Mouse (Mus musculus): ENCODE data around the gene Rnf121.
"Not testable (repeated sequence)": the region's sequence is repeated elsewhere in the genome, so short reads cannot be mapped to it uniquely, and the experiment has no call there.

Rnf121 gene

DNA sequence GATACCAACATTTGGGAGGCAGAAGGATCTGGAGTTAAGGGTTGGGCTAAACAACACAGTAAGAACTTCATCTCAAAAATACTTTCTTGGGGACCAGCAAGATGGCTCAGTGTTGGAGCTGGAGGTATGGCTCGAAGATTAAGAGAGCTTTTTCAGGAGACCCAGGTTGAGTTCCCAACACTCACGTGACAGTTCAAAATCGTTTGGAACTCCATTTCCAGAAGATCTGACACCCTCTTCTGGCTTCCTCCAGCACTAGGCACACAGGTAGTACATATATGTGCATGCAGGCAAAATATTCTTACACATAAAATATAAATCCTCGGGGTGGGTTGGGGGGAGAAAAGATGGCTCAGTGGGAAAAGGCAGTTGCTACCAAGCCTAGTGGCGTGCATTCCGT is 1.1 kb upstream of the Rnf121 start:
- in situ Hi-C loops (cut with MboI, MseI) = no loop called here

DNA sequence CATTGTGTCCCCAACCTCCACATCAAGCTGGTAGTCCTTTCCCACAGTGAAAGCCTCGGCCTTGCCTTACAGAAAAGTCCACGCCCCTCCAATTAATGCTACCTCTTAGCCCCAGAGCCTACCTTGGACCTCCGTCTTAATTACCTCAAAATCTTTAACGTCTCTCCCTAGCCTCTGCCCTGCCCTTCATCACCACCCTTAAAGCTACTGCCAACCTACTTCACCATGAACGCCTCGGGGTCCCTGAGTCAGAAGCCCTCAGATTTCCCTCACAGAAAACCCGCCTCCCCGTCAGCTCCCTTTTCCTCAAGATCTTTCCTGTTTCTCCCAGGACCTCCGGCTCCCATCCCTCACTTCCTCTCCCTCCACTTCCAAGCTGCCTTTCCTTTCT is 619 bp downstream of the Rnf121 start:
- in situ Hi-C loops (cut with MboI, MseI) = no loop called here

DNA sequence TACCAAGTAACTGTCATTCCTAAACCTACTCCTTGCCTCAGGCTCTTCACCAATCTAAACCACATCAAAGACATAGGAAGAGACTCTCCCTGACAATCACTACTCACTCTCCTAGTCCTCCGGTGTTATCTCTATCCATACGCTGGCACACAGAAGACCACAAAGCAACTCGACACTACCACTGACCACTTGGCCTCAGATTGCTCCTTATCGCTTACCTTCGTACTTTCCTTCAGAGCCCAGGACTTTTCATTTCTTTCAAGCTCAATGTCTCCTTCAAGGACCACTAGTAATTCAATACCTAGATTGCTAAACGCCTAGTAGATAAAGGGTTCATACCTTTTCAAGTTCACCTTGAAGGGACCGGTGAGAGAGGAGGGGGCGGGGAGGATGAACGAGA is 1.4 kb downstream of the Rnf121 start:
- in situ Hi-C loops (cut with MboI, MseI) = no loop called here

DNA sequence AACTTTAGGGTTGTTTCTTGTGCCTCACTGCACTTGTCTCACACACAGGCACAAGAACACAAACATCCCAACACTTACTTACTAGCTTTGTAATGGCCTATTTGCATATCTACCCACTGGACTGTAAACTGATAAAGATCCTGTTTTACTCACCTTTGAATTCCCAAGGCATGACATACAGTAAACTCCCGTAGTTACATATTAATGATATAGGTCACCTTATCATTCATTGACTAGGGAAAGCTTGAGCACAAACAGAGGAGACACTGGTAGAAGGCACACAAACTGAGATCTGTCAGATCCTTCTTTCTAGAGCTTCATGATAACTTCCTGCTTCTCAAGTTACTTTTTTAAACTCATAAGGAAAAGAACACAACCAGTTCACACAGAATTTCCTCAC is 3.1 kb downstream of the Rnf121 start:
- in situ Hi-C loops (cut with MboI, MseI) = no loop called here

DNA sequence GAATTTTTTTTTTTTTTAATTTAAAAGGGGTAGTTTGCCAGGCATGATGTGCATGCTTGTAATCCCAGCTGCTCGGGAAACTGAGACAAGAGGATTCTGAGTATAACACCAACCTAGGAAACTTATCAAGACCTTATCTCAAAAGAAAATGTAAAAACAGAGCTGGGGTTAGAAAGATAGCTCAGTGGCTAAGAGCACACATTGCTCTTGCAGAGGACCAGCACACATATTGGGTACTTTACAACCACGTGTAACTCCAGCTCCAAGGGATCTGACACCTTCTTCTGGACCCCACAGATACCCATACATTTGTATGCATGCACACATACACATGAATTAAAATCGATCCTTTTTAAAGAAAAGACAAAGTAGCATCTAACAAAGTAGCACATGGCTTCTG is 3.9 kb downstream of the Rnf121 start:
- in situ Hi-C loops (cut with MboI, MseI) = no loop called here

DNA sequence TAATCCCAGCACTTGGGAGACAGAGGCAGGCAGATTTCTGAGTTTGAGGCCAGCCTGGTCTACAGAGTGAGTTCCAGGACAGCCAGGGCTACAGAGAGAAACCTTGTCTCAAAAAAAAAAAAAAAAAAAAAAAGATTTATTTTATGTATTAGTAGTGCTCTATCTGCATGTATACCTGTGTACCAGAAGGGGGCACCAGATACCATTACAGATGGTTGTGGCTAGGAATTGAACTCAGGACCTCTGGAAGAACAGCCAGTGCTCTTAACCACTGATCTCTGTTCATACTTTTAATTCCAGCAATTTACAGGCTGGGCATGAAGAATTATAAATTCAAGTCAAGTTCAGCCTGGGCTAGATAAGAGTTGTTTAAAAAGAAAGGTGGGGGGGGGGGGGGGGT is 16.7 kb downstream of the Rnf121 start:
- in situ Hi-C loops (cut with MboI, MseI) = not testable (repeated sequence)

DNA sequence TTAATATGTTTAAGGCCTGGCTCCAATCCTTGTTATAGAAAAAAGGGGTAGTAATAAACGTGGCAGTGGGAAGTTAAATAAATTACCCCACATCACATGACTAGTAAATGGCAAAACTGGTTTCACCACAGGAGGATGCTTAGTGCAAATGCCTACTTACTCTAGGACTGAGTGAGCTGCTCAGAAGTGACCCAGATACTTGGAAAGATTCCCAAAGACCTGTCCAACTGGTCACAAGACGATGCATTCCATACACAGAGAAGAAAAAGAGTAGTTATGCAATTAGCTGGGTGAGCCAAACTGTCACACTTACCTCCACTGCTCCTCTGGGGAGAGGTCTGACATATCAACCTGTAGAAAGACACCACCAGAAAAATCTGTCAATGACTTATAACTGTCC is 23.0 kb downstream of the Rnf121 start:
- in situ Hi-C loops (cut with MboI, MseI) = no loop called here

DNA sequence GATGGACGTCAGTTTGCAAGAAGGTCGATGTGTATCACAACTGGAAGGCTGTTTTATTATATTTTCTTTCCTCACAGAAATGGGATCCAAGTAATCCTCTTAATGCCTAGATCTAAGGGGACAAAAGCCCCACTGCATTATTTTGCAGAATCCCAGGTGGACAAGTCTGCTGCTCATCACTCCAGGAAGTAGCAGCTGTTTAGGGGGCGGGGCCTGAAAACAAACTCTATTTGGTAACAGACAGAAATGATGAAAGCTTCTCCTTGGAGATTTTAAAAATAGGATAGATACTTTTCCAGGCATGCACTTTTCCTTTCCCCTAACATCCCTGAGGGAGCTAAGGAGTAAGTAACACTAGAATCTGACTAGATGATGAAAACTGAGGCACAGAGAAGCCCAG is 28.0 kb downstream of the Rnf121 start:
- in situ Hi-C loops (cut with MboI, MseI) = no loop called here

DNA sequence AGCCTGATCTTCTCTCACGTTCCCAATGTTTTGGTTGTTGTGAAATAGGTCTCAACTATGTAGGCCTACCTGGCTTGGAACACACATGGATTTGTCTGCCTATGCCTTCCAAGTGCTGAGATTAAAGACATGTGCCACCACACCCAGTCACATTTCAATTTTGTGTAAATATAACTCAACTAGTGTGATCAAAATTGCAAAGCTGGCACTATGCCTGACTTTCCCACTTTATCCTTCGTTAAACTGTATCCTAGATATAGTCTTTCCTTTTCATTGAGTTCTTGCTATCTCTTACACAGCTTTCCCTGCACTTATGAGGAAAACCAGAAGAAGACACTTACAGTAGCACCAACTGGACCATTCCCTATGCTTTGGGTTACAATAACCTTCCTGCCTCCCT is 29.7 kb downstream of the Rnf121 start:
- in situ Hi-C loops (cut with MboI, MseI) = no loop called here

DNA sequence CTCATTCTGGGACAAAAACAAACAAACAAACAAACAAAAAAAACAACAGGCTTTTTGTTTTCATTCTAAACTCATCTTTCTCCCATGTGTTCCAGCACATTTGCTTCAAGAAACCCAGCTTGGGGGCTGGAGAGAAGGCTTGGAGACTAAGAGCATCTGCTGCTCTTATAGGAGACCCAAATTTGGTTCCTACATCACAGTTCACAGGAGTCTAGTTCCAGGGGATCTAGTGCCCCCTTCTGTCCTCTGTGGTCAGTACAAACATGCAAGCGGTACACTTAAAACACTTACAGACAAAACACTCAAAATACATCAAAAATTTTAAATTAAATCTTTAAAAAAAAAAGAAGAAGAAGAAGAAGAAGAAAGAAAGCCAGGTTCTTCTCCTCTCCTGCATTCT is 30.4 kb downstream of the Rnf121 start:
- in situ Hi-C loops (cut with MboI, MseI) = no loop called here

DNA sequence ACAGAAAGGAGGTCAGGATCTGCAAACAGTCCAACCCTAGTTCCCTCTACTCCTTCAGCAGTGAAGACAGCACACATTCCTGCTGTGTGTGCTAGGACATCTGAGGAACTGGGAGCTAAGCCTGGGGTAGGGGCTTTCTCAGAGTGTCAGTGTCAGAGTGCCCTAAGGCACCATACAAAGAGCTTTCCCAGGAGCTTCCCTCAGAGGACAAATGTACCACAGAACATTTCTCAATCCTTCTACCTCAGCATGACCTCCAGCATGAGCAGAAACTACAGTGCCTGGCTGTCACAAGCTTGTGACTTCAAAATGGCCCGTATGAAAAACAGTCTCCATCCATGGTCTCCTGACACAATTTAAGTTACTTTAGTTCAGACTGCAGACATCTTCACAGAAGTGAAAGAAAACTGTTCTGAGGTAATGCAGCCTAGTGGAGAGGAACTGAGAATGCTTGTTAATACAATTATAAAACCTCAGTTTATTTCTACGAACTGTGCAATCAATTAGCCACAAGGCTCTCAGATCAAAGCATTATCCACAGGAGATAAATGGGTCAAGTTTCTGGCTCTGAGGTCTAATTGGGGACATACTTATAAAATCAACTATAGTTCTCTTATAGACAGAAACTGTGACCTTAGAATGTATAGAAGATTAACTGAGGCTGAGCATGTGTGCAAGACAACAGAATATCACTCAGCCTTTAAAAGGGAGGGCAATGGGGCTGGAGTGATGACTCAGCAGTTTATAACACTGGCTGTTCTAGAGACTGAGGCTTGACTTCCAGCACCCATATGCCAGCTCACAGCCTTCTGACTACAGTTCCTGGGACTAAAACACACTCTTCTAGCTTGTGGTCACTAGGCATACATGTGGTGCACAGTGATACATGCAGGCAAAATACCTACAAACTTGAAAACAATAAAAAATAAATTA is 39.8 kb downstream of the Rnf121 start:
- in situ Hi-C loops (cut with MboI, MseI) = no loop called here

DNA sequence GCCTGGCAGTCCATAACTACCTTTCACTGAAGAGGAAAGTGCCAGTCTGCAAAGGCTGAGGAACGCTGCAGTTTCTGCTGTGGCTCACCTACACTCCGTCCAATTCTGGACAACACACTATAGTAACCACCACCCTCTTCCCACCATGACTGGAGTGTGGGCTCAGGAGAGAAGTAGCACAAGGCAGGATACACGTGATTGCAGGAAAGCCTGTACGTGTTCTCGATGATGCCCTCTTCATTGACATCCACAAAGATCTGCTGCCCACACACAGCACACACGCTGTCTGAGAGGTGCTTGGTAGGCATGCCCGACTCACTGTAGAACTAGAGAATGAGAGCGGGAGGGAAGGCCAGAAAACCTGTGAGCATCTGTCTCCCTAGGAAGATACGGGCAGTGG is 41.4 kb downstream of the Rnf121 start:
- in situ Hi-C loops (cut with MboI, MseI) = no loop called here

DNA sequence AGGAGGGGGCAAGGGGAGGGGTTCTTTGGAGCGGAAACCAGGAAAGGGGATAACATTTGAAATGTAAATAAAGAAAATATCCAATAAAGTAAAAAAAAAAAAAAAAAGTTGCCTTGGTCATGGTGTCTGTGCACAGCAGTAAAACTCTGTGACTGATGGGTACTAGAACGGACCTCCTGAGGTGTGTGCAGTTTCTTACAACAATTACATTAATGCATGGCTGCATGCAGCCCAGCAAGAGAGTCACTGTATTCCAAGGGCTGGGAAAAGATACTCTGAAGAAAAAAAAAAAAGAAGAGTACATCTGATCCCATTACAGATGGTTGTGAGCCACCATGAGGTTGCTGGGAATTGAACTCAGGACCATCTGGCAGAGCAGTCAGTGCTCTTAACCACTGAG is 44.3 kb downstream of the Rnf121 start:
- in situ Hi-C loops (cut with MboI, MseI) = not testable (repeated sequence)

DNA sequence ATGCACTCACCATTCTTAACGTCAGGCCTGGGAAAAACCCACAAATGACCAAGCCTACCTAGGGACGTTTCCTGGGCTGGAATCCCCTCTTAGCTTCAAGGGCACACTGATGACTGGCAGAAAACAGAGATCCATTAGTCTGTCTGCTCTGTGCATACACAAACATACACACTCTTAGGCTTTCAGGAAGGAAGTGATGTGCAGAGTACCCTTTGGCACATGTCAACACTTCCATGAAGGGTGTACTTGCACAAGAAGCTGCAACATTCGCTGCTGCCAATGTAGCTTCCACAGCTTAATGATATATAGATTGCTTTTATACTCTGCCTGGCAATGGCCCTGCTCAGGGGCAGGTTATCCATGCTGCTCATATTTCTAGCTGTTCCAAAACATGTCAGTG is 45.9 kb downstream of the Rnf121 start:
- in situ Hi-C loops (cut with MboI, MseI) = no loop called here

DNA sequence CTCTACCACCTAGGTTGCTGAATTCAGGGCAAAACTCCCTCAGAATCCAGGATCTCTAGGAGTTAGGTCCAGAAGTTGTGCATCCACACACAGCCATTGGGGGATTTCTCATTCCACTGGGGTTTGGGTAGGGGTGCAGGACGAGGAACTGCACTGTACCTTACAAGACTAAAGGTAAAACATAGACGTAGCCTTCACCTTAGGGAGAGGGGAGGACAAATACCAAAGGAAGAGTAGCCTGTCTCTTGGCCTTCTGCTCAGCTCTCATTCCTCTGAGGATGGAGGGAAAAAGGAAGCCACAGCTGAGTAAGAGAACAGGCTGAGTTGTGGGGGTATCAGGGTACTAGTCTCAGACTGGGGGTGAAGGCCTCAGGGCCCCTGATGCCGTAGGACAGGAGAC is 46.7 kb downstream of the Rnf121 start, which contains the start of gene Il18bp:
TSS of gene Il18bp (minus strand) at position 101 of the 400 bp plus-strand sequence.
- in situ Hi-C loops (cut with MboI, MseI) = no loop called here

DNA sequence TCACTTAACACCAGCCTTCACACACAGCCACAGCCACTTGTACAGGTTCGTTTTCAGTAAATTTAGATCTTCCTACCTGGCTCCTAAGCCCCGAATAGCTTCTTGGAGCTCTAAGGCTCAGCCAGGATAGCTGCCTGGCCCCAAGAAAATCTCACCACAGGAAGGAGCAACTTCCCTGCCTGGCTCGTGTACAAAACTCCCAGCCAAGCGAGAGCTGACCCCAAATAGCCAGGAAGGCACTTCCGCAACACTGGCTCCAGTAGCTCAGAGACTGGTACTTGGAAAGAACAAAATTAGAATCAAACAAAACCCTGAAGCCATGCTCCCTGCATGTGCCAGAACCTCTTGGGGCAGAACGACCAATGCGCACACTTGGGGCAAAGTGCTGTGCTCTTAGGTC is 47.2 kb downstream of the Rnf121 start:
- in situ Hi-C loops (cut with MboI, MseI) = no loop called here

DNA sequence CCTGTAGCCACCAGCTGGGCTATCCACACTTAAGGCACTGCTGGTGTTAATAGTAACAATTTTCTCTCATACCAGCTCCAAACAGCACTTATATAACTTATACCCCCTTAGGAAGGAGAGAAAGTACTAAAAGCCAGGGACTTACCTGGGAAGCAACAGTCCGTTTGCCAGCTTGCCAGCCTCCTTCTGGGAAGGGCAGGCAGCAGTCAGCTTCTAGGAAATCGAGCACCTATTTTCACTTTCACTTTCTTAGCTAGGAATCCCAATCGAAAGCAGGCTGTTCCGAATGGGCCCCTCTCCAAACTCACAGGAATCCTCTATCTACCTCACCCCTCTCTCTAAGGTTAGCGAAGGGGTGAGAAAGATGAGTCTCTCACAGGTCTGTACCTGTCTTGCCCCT is 47.8 kb downstream of the Rnf121 start:
- in situ Hi-C loops (cut with MboI, MseI) = no loop called here

DNA sequence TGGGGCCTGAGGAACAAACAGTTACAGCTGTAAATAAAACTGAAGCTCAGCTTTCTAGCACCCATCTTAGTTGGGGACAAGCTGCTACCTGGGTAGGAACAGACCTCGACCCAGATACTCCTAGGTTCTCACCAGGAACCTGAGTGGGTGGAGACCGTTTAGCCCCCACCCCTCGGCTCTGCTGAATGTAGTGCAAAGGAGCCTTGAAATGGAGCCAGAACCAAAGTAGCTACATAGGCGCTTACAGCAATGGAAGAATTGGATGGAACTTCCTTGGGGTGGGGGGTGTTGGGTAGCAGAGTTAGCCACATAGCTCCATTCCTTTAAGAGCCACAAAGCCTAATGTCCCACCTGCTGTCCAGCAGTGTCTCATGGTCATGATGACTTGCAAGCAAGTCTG is 48.3 kb downstream of the Rnf121 start:
- in situ Hi-C loops (cut with MboI, MseI) = no loop called here

DNA sequence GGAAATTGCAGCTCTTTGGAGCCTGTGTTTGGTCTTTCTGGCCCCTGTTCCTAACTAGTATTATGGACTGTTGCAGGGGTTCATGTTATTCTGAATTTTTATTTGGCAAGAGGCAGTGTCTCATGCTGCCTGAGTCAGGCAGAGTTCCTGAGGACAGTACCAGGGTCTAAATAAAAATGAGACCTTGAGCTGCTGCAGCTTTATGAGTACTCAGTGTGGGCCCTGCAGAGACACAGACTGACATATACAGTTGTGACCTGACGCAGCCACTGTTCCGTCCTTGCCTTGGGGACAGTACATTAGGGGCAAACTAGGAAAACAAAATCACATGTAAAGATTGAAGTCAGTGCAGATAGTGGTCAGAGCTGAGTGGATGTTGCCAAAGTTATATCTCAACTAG is 50.3 kb downstream of the Rnf121 start:
- in situ Hi-C loops (cut with MboI, MseI) = no loop called here

DNA sequence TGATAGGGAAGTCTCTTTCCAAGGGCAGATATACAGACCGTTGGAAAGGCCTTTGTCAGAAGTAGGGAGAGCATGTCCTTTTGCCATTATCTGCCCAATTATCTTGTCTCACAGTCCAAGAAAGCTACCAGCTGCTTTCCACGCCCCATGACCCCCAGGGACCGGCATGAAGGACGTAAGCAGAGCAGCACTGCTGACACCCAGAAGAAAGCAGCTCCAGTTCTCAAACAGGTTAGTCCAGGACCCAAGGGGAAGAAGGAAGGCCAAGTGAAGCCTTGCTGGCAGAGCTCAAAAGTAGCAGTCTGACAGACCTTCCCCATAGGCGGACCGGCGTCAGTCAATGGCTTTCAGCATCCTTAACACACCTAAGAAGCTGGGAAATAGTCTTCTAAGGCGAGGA is 51.9 kb downstream of the Rnf121 start:
- in situ Hi-C loops (cut with MboI, MseI) = no loop called here

DNA sequence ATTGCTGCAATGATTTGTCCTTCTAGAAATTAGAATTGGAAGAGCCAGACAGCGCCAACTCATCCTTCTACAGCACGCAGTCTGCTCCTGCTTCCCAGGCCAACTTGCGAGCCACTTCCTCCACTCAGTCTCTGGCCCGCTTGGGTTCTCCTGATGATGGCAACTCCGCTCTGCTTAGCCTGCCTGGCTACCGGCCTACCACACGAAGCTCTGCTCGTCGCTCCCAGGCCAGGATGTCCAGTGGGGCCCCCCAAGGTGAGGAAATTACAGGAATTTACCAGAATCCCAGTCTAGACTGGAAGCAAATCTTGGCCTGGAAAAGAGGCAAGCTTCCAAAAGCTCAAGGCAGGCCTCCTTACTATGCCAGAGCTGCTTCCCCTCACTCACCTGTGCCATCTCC is 53.4 kb downstream of the Rnf121 start:
- in situ Hi-C loops (cut with MboI, MseI) = no loop called here

DNA sequence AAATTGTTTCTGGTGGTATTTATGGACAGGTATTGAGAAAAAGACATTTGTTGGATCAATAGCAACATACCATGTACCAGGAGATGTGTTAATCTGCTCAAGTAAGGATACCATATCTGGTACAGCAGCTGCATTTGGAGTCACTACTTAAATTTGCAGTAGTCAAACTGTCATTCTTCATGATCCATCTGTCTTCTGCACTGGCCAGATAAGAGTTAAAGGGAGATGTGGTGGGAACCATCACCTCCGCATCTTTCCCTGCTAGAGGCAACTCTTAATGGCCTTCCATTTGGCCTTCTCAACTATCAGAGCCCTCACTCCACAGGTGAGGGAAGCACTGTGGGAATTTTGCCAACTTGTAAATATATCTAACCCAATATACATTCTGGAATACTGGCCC is 58.7 kb downstream of the Rnf121 start:
- in situ Hi-C loops (cut with MboI, MseI) = no loop called here

DNA sequence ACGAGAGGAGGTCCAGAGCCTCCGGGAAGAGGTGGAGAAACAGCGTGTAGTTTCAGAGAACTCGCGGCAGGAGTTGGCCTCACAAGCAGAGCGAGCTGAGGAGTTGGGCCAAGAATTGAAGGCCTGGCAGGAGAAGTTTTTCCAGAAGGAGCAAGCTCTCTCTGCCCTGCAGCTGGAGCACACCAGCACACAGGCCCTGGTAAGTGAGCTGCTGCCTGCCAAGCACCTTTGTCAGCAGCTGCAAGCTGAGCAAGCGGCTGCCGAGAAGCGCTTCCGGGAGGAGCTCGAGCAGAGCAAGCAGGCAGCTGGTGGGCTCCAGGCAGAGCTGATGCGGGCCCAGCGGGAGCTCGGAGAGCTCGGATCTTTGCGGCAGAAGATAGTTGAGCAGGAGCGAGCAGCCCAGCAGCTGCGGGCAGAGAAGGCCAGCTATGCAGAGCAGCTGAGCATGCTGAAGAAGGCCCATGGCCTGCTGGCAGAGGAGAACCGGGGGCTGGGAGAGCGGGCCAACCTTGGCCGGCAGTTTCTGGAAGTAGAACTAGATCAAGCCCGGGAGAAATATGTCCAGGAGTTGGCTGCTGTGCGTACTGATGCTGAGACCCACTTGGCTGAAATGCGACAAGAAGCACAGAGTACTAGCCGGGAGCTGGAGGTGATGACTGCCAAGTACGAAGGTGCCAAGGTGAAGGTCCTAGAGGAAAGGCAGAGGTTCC is 64.2 kb downstream of the Rnf121 start:
- in situ Hi-C loops (cut with MboI, MseI) = no loop called here
